Mouse (Mus musculus): Measurements from ENCODE around the gene Rnase13.

Gene Rnase13

DNA sequence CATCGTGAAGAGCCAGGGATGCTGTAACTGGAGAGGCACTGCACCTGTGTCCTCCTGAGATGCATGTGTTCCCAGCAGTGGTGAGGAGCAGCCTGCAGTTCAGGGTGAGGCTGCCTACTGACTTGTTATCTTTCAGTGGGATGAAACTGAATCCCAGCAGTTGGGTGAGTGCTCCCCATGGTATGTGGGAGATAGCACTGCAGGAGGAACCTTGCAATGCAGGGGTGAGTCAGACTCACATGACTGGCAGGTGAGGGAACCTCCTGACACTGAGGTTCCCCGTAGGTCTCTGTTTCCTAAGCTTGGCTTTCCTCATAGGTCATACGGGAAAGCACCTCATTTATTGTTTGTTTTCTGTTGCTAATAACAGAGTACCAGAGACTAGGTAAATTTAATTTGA, 45.1 kb downstream of the Rnase13 start:
- no peak for DNase-seq (ENCODE audit: low read depth, low spot score)

DNA sequence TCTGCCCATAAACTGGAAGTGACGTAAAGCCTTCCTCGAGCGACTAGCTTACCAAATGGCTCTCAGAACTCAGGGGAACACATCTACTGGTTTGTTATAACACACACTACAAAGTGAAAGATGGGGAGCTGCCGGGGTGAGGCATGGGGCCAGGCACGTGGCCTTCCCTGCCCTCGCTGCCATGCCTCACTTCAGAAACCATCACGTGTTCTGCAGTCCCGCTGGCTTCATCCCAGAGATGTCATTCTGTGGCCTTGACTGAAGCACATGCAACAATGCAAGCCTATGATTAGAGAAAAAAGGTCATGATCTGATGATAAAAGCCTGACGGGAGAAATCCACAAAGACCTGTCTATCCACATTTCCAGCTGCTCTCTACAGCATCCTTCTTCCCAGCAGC, 50.8 kb downstream of the Rnase13 start:
- no peak for DNase-seq (ENCODE audit: low read depth, low spot score)

Data from skeletal muscle tissue, adult 2 months (tissue).